Comparison of ENCODE assay signal across 12 mouse cellular contexts in genomic region chr5:100861811-100862210, GRCm38 (mm10). TPM values are rescaled to one million over a fixed set of nuclear protein-coding genes. Genes with fewer than 3 reads are reported as not detected.
A peak's percentile ranks its signal among the peaks of the same experiment; 100 is the strongest.
DNase-seq lines count a peak whose midpoint lies in the region; ATAC-seq and TF ChIP-seq lines count a peak whose summit lies in the region.
"Had no signal": no experiment of that assay in that cellular context is flagged by ENCODE, and none has a peak within 500 bp of the region (broad histone marks: within the 10 kb centered on the region; RNA-seq: fewer than 3 reads in every experiment).

No protein-coding gene starts in this region.

- peaks cover 3% of the 10 kb centered on the region; the same call in 1 of the 2 replicates for H3K36me3 ChIP-seq in heart, embryonic 13.5 days
- no peaks in the 10 kb centered on the region for H3K36me3 ChIP-seq in forebrain, embryonic 16.5 days (ENCODE audit: control insufficient read depth, insufficient read depth)

- no peaks in the 10 kb centered on the region for H3K9me3 ChIP-seq in heart, embryonic 13.5 days
- no peaks in the 10 kb centered on the region for H3K9me3 ChIP-seq in forebrain, embryonic 16.5 days (ENCODE audit: control insufficient read depth, low read length)

- TF ChIP-seq POLR2A in cerebellum, adult 2 months (IDR thresholded peaks at IDR 0.05; ENCODE audit: borderline replicate concordance, insufficient read depth, low read length): no peak

- intact Hi-C loops in heart, postnatal 25 days (cut with DNase I): loop anchor here (5.0 kb wide), 1 partner anchor 45 kb away; no protein-coding TSS in a partner anchor
- intact Hi-C loops in left cerebral cortex, postnatal 14 days (cut with DNase I): no loop called here

- no peak for DNase-seq in heart, postnatal 25 days (ENCODE audit: low spot score)
- DNase-seq in 3134 (ENCODE audit: extremely low read depth, insufficient read length, low spot score) (peak; percentile 75), adipocyte (ENCODE audit: low spot score) (peak; percentile 58)
- DNase-seq in heart, postnatal 4 days: peak; percentile 15
- DNase-seq in left cerebral cortex, postnatal 14 days (ENCODE audit: low spot score in 2 of 2): no peak
- DNase-seq in cerebellum, adult 2 months: no peak
- DNase-seq: embryo, embryonic 11 days; gastrocnemius, postnatal 25 days had no signal

- H3K4me2 ChIP-seq in heart, embryonic 13.5 days: peak overlapping the region; percentile 32
- H3K4me2 ChIP-seq in forebrain, embryonic 16.5 days (ENCODE audit: low read length): no peak overlapping the region

- no peak for ATAC-seq in heart, embryonic 13.5 days (ENCODE audit: extremely low read depth, insufficient number of reproducible peaks, low FRiP score, low TSS enrichment)
- no peak for ATAC-seq in forebrain, embryonic 16.5 days
- ATAC-seq: inflammation-experienced regulatory T-cells, adult 6 months had no signal

- 64% methylated on average over 7 of the region's 7 CpGs for WGBS in heart, embryonic 13.5 days
- WGBS in forebrain, embryonic 16.5 days: 79% methylated on average over 7 of the region's 7 CpGs
- 86% methylated on average over 7 of the region's 7 CpGs for WGBS in cerebellum, adult 2 months

- H3K27ac ChIP-seq in heart, embryonic 13.5 days (replicated peaks): peak overlapping the region; percentile 83
- no peak overlapping the region for H3K27ac ChIP-seq in forebrain, embryonic 16.5 days (ENCODE audit: low read length)
- H3K27ac ChIP-seq in cerebellum, adult 2 months (ENCODE audit: insufficient read depth, low read length): no peak overlapping the region

- peaks cover 46% of the 10 kb centered on the region for H3K4me1 ChIP-seq in heart, embryonic 13.5 days
- no peaks in the 10 kb centered on the region for H3K4me1 ChIP-seq in forebrain, embryonic 16.5 days (replicated peaks; ENCODE audit: control insufficient read depth, insufficient read depth, low read length)
- H3K4me1 ChIP-seq in cerebellum, adult 2 months (ENCODE audit: control insufficient read depth, insufficient read depth, low read length): no peaks in the 10 kb centered on the region; the same call in 1 of the 2 replicates

- TF ChIP-seq CTCF in cerebellum, adult 2 months (IDR thresholded peaks at IDR 0.05; ENCODE audit: borderline replicate concordance, insufficient read depth, low read depth, low read length): no peak

- H3K27me3 ChIP-seq in heart, embryonic 13.5 days (replicated peaks): no peaks in the 10 kb centered on the region
- H3K27me3 ChIP-seq in forebrain, embryonic 16.5 days (replicated peaks; ENCODE audit: control insufficient read depth, insufficient read depth, low read length): no peaks in the 10 kb centered on the region
- H3K27me3 ChIP-seq in cerebellum, adult 2 months (ENCODE audit: control insufficient read depth, insufficient read depth, low read length): no peaks in the 10 kb centered on the region
- H3K27me3 ChIP-seq: CH12.LX had no signal

- H3K4me3 ChIP-seq in heart, embryonic 13.5 days: no peak overlapping the region
- H3K4me3 ChIP-seq in forebrain, embryonic 16.5 days (replicated peaks; ENCODE audit: low read length): no peak overlapping the region
- H3K4me3 ChIP-seq in cerebellum, adult 2 months (replicated peaks; ENCODE audit: insufficient read depth, low read depth, low read length): no peak overlapping the region

- 0 out of 2 replicates have a peak overlapping the region, but pooled peaks have one; percentile 33 for H3K9ac ChIP-seq in heart, embryonic 13.5 days
- H3K9ac ChIP-seq in forebrain, embryonic 16.5 days (replicated peaks; ENCODE audit: low read depth, low read length): no peak overlapping the region

RNA-seq across cellular contexts. Expression of gene Gpat3, which starts 16.3 kb away (rescaled TPM):
- 9.0 and 13.5 TPM in 2 replicates for polyA plus RNA-seq in heart, embryonic 13.5 days (2015; fragmentation: Nextera tagmentation; extraction: Ambion mirVana)
- total RNA-seq in heart, postnatal 25 days (2021): 10 to 100 TPM; 24.4 to 25.2 TPM
- total RNA-seq in heart, postnatal 4 days (2021): 10 to 100 TPM; 36.5 to 37.9 TPM
- 0.40 and 0.89 TPM in 2 replicates for polyA plus RNA-seq in forebrain, embryonic 16.5 days (2015; fragmentation: Nextera tagmentation; extraction: Ambion mirVana)
- 1 to 10 TPM; 1.4 to 1.5 TPM for total RNA-seq in left cerebral cortex, postnatal 14 days (2021)
- 6.7 TPM in 2 replicates for polyA plus RNA-seq in cerebellum, adult 2 months (2012; rRNA removed)

RNA-seq across cellular contexts. Expression of gene Abraxas1, which starts 41.0 kb away (rescaled TPM):
- polyA plus RNA-seq in heart, embryonic 13.5 days (2015; fragmentation: Nextera tagmentation; extraction: Ambion mirVana): 26.0 and 31.8 TPM in 2 replicates
- total RNA-seq in heart, postnatal 25 days (2021): 10 to 100 TPM in 1 of 2 experiments, 1 to 10 TPM in 1; 9.9 to 10.1 TPM
- total RNA-seq in heart, postnatal 4 days (2021): 10 to 100 TPM; 17.5 to 22.1 TPM
- polyA plus RNA-seq in forebrain, embryonic 16.5 days (2015; fragmentation: Nextera tagmentation; extraction: Ambion mirVana): 14.7 and 15.6 TPM in 2 replicates
- 1 to 10 TPM; 5.7 to 5.9 TPM for total RNA-seq in left cerebral cortex, postnatal 14 days (2021)
- 9.3 and 10.1 TPM in 2 replicates for polyA plus RNA-seq in cerebellum, adult 2 months (2012; rRNA removed)

Comparison
In these comparisons a context has a peak if more than half of its experiments do, and no peak if none do; other contexts are left out.
1. DNase-seq: peak in 3134 (single experiment), adipocyte (single experiment) and heart, postnatal 4 days (single experiment); none in heart, postnatal 25 days (single experiment), left cerebral cortex, postnatal 14 days (0 of 2) and cerebellum, adult 2 months (0 of 2).
2. RNA of gene Gpat3, which starts 16.3 kb away (total RNA-seq): 36.5 to 37.9 TPM in heart, postnatal 4 days and 24.4 to 25.2 TPM in heart, postnatal 25 days; 1.4 to 1.5 TPM in left cerebral cortex, postnatal 14 days; every median in the first group is over 10 times any median in the second.